Mouse (Mus musculus): ENCODE data around the gene Plekhg3. TPM values are rescaled to one million over a fixed set of nuclear protein-coding genes. Genes with fewer than 3 reads are reported as not detected.

Gene Plekhg3
- 100 to 1,000 TPM in 8 of 26 experiments, 10 to 100 TPM in 17, 1 to 10 TPM in 1; 6.3 to 176 (median 84.9) TPM for total RNA-seq (2018; cell fraction: chromatin; rRNA removed)
- total RNA-seq (2018; cell fraction: cytosol; rRNA removed): 10 to 100 TPM in 20 of 26 experiments, 1 to 10 TPM in 6; 2.1 to 26.3 (median 14.4) TPM
- 100 to 1,000 TPM in 1 of 26 experiments, 10 to 100 TPM in 20, 1 to 10 TPM in 5; 5.4 to 103 (median 30.6) TPM for total RNA-seq (2018; cell fraction: nucleus; rRNA removed)
- 13.1 to 22.6 TPM (median 20.1 TPM) in 3 replicates for polyA plus RNA-seq (2018)

GRCm38 (mm10) chr12:76530580-76531139 lies at the start of gene Plekhg3:
Plekhg3 (plus strand) TSS chr12:76530891.
- Histone ChIP-seq H3K79me2 (ENCODE audit: inconsistent target) (peaks cover 19% of the 10 kb centered on the region), H3K36me3 (ENCODE audit: inconsistent target) (no peaks in the 10 kb centered on the region), H3K4me3 (ENCODE audit: inconsistent target) (no peak within 1 kb of the TSS), H3K27ac (no peak within 1 kb of the TSS)
- 97% methylated on average over 6 of the region's 6 CpGs for WGBS (ENCODE audit: missing documents)

- Histone ChIP-seq H3K27ac (no peak overlapping the region), H3K79me2 (ENCODE audit: inconsistent target) (no peaks in the 10 kb centered on the region)
- WGBS (ENCODE audit: missing documents): 100% methylated on average over 2 of the region's 2 CpGs
Observed at GRCm38 (mm10) chr12:76482446-76482845, 48.2 kb upstream of the Plekhg3 start.

GRCm38 (mm10) chr12:76482948-76483347 lies 47.7 kb upstream of the Plekhg3 start:
- no peaks in the 10 kb centered on the region for H3K36me3 ChIP-seq (ENCODE audit: inconsistent target)
- WGBS (ENCODE audit: missing documents): 86% methylated on average over 2 of the region's 2 CpGs
- no peak overlapping the region for H3K4me3 ChIP-seq (ENCODE audit: inconsistent target)
- H3K27ac ChIP-seq: no peak overlapping the region
- H3K79me2 ChIP-seq (ENCODE audit: inconsistent target): no peaks in the 10 kb centered on the region

More at GRCm38 (mm10) chr12:76482446-76482845, 48.2 kb upstream of the Plekhg3 start:
- Histone ChIP-seq H3K4me3 (ENCODE audit: inconsistent target) (no peak overlapping the region), H3K36me3 (ENCODE audit: inconsistent target) (no peaks in the 10 kb centered on the region)

GRCm38 (mm10) chr12:76484881-76485280 lies 45.8 kb upstream of the Plekhg3 start:
- WGBS (ENCODE audit: missing documents): 51% methylated on average over 4 of the region's 4 CpGs
- H3K79me2 ChIP-seq (ENCODE audit: inconsistent target): no peaks in the 10 kb centered on the region

GRCm38 (mm10) chr12:76485381-76485780 lies 45.3 kb upstream of the Plekhg3 start:
- no peak overlapping the region for H3K4me3 ChIP-seq (ENCODE audit: inconsistent target)
- H3K36me3 ChIP-seq (ENCODE audit: inconsistent target): no peaks in the 10 kb centered on the region
- WGBS (ENCODE audit: missing documents): 78% methylated on average over 11 of the region's 11 CpGs
- no peaks in the 10 kb centered on the region for H3K79me2 ChIP-seq (ENCODE audit: inconsistent target)
- no peak overlapping the region for H3K27ac ChIP-seq

More at GRCm38 (mm10) chr12:76484881-76485280, 45.8 kb upstream of the Plekhg3 start:
- Histone ChIP-seq H3K27ac (no peak overlapping the region), H3K36me3 (ENCODE audit: inconsistent target) (no peaks in the 10 kb centered on the region), H3K4me3 (ENCODE audit: inconsistent target) (no peak overlapping the region)

- 26% methylated on average over 9 of the region's 9 CpGs for WGBS (ENCODE audit: missing documents)
- no peak overlapping the region for H3K4me3 ChIP-seq (ENCODE audit: inconsistent target)
- H3K36me3 ChIP-seq (ENCODE audit: inconsistent target): no peaks in the 10 kb centered on the region
Observed at GRCm38 (mm10) chr12:76486943-76487342, 43.7 kb upstream of the Plekhg3 start.

GRCm38 (mm10) chr12:76490798-76491197 lies 39.9 kb upstream of the Plekhg3 start:
- no peaks in the 10 kb centered on the region for H3K36me3 ChIP-seq (ENCODE audit: inconsistent target)
- 50% methylated on average over 1 of the region's 1 CpGs for WGBS (ENCODE audit: missing documents)
- no peaks in the 10 kb centered on the region for H3K79me2 ChIP-seq (ENCODE audit: inconsistent target)
- H3K4me3 ChIP-seq (ENCODE audit: inconsistent target): no peak overlapping the region
- H3K27ac ChIP-seq: no peak overlapping the region

More at GRCm38 (mm10) chr12:76486943-76487342, 43.7 kb upstream of the Plekhg3 start:
- Histone ChIP-seq H3K27ac (no peak overlapping the region), H3K79me2 (ENCODE audit: inconsistent target) (no peaks in the 10 kb centered on the region)

- Histone ChIP-seq H3K36me3 (ENCODE audit: inconsistent target) (no peaks in the 10 kb centered on the region), H3K4me3 (ENCODE audit: inconsistent target) (no peak overlapping the region), H3K79me2 (ENCODE audit: inconsistent target) (no peaks in the 10 kb centered on the region), H3K27ac (no peak overlapping the region)
- WGBS (ENCODE audit: missing documents): 49% methylated on average over 5 of the region's 5 CpGs
Observed at GRCm38 (mm10) chr12:76493462-76493861, 37.2 kb upstream of the Plekhg3 start.

GRCm38 (mm10) chr12:76495381-76495780 lies 35.3 kb upstream of the Plekhg3 start:
- no peak overlapping the region for H3K27ac ChIP-seq
- H3K36me3 ChIP-seq (ENCODE audit: inconsistent target): no peaks in the 10 kb centered on the region
- whole genome bisulfite sequencing (ENCODE audit: missing documents): 63% methylated on average over 4 of the region's 4 CpGs
- H3K4me3 ChIP-seq (ENCODE audit: inconsistent target): no peak overlapping the region
- no peaks in the 10 kb centered on the region for H3K79me2 ChIP-seq (ENCODE audit: inconsistent target)

GRCm38 (mm10) chr12:76496324-76496723 lies 34.4 kb upstream of the Plekhg3 start:
- no peaks in the 10 kb centered on the region for H3K79me2 ChIP-seq (ENCODE audit: inconsistent target)
- 6% methylated on average over 9 of the region's 12 CpGs for WGBS (ENCODE audit: missing documents)
- no peak overlapping the region for H3K27ac ChIP-seq

GRCm38 (mm10) chr12:76499276-76499675 lies 31.4 kb upstream of the Plekhg3 start:
- WGBS (ENCODE audit: missing documents): 74% methylated on average over 5 of the region's 9 CpGs
- Histone ChIP-seq H3K27ac (no peak overlapping the region), H3K79me2 (ENCODE audit: inconsistent target) (no peaks in the 10 kb centered on the region), H3K36me3 (ENCODE audit: inconsistent target) (no peaks in the 10 kb centered on the region), H3K4me3 (ENCODE audit: inconsistent target) (no peak overlapping the region)

More at GRCm38 (mm10) chr12:76496324-76496723, 34.4 kb upstream of the Plekhg3 start:
- H3K36me3 ChIP-seq (ENCODE audit: inconsistent target): no peaks in the 10 kb centered on the region
- no peak overlapping the region for H3K4me3 ChIP-seq (ENCODE audit: inconsistent target)

- Histone ChIP-seq H3K27ac (no peak overlapping the region), H3K36me3 (ENCODE audit: inconsistent target) (no peaks in the 10 kb centered on the region), H3K79me2 (ENCODE audit: inconsistent target) (no peaks in the 10 kb centered on the region), H3K4me3 (ENCODE audit: inconsistent target) (no peak overlapping the region)
- WGBS (ENCODE audit: missing documents): 90% methylated on average over 5 of the region's 6 CpGs
Observed at GRCm38 (mm10) chr12:76500055-76500454, 30.6 kb upstream of the Plekhg3 start.

GRCm38 (mm10) chr12:76500896-76501295 lies 29.8 kb upstream of the Plekhg3 start:
- H3K79me2 ChIP-seq (ENCODE audit: inconsistent target): no peaks in the 10 kb centered on the region
- H3K36me3 ChIP-seq (ENCODE audit: inconsistent target): no peaks in the 10 kb centered on the region
- H3K27ac ChIP-seq: no peak overlapping the region
- no peak overlapping the region for H3K4me3 ChIP-seq (ENCODE audit: inconsistent target)
- 35% methylated on average over 2 of the region's 3 CpGs for WGBS (ENCODE audit: missing documents)

- Histone ChIP-seq H3K79me2 (ENCODE audit: inconsistent target) (no peaks in the 10 kb centered on the region), H3K27ac (no peak overlapping the region), H3K36me3 (ENCODE audit: inconsistent target) (no peaks in the 10 kb centered on the region), H3K4me3 (ENCODE audit: inconsistent target) (no peak overlapping the region)
- 95% methylated on average over 4 of the region's 5 CpGs for WGBS (ENCODE audit: missing documents)
Observed at GRCm38 (mm10) chr12:76502981-76503380, 27.7 kb upstream of the Plekhg3 start.

- 96% methylated on average over 2 of the region's 2 CpGs for WGBS (ENCODE audit: missing documents)
- no peaks in the 10 kb centered on the region for H3K36me3 ChIP-seq (ENCODE audit: inconsistent target)
- H3K79me2 ChIP-seq (ENCODE audit: inconsistent target): no peaks in the 10 kb centered on the region
- no peak overlapping the region for H3K4me3 ChIP-seq (ENCODE audit: inconsistent target)
- no peak overlapping the region for H3K27ac ChIP-seq
Observed at GRCm38 (mm10) chr12:76506522-76506921, 24.2 kb upstream of the Plekhg3 start.

All from macrophage (primary cell).